Mouse (Mus musculus): Measurements from ENCODE around the gene Car11. TPM values are rescaled to one million over a fixed set of nuclear protein-coding genes. Genes with fewer than 3 reads are reported as not detected.

Car11 gene
- total and polyA plus RNA-seq, 3 experiments, result 0.16 to 3.5 (median 0.78) TPM

GRCm38 (mm10) chr7:45689099-45689498 lies 10.5 kb upstream of the Car11 start:
- DNase-seq (ENCODE audit: low spot score) (no peak), ATAC-seq (ENCODE audit: extremely low read depth, insufficient number of reproducible peaks, low FRiP score, poor library complexity, severe bottlenecking) (no peak)
- H3K36me3 ChIP-seq (replicated peaks), result no peaks in the 10 kb centered on the region
- H3K4me1 ChIP-seq (ENCODE audit: insufficient read depth, low read depth, low read length), result peaks cover 8% of the 10 kb centered on the region
- no peak overlapping the region for H3K4me3 ChIP-seq (ENCODE audit: low read depth, low read length)
- no peak for TF ChIP-seq CTCF (IDR thresholded peaks at IDR 0.05; ENCODE audit: low read depth, low read length)
- no peak for TF ChIP-seq GATA1 (IDR thresholded peaks at IDR 0.05; ENCODE audit: borderline replicate concordance, low read length)
- no peak for TF ChIP-seq TAL1 (conservative IDR thresholded peaks at IDR 0.05; ENCODE audit: low read depth, low read length)
- no peak for TF ChIP-seq POLR2AphosphoS5 (IDR thresholded peaks at IDR 0.05; ENCODE audit: insufficient replicate concordance, low read depth, low read length)
- TF ChIP-seq GATA2 (IDR thresholded peaks at IDR 0.05; ENCODE audit: borderline replicate concordance, low read depth, low read length), result no peak
- 0 out of 2 replicates have a peak, but pooled peaks cover 4% of the 10 kb centered on the region for H3K9me3 ChIP-seq (replicated peaks)
- H3K27me3 ChIP-seq (ENCODE audit: insufficient read depth, low read length), result peaks cover 78% of the 10 kb centered on the region

- H3K9me3 ChIP-seq (replicated peaks), result 0 out of 2 replicates have a peak, but pooled peaks cover 4% of the 10 kb centered on the region
- DNase-seq (ENCODE audit: low spot score), result no peak
- H3K4me1 ChIP-seq (ENCODE audit: insufficient read depth, low read depth, low read length), result peaks cover 8% of the 10 kb centered on the region
- no peak overlapping the region for H3K4me3 ChIP-seq (ENCODE audit: low read depth, low read length)
- H3K36me3 ChIP-seq (replicated peaks), result no peaks in the 10 kb centered on the region
- peaks cover 71% of the 10 kb centered on the region for H3K27me3 ChIP-seq (ENCODE audit: insufficient read depth, low read length)
- ATAC-seq (ENCODE audit: extremely low read depth, insufficient number of reproducible peaks, low FRiP score, poor library complexity, severe bottlenecking), result no peak
- TF ChIP-seq POLR2AphosphoS5 (IDR thresholded peaks at IDR 0.05; ENCODE audit: insufficient replicate concordance, low read depth, low read length), result no peak
- no peak for TF ChIP-seq TAL1 (conservative IDR thresholded peaks at IDR 0.05; ENCODE audit: low read depth, low read length)
- no peak for TF ChIP-seq GATA2 (IDR thresholded peaks at IDR 0.05; ENCODE audit: borderline replicate concordance, low read depth, low read length)
- no peak for TF ChIP-seq GATA1 (IDR thresholded peaks at IDR 0.05; ENCODE audit: borderline replicate concordance, low read length)
- TF ChIP-seq CTCF (IDR thresholded peaks at IDR 0.05; ENCODE audit: low read depth, low read length), result no peak
Observed at GRCm38 (mm10) chr7:45689800-45690199, 9.8 kb upstream of the Car11 start.

- no peaks in the 10 kb centered on the region for H3K36me3 ChIP-seq (replicated peaks)
- H3K4me1 ChIP-seq (ENCODE audit: insufficient read depth, low read depth, low read length), result peaks cover 8% of the 10 kb centered on the region
- H3K27me3 ChIP-seq (ENCODE audit: insufficient read depth, low read length), result peaks cover 47% of the 10 kb centered on the region
- TF ChIP-seq TAL1 (conservative IDR thresholded peaks at IDR 0.05; ENCODE audit: low read depth, low read length) (no peak), GATA1 (IDR thresholded peaks at IDR 0.05; ENCODE audit: borderline replicate concordance, low read length) (no peak), GATA2 (IDR thresholded peaks at IDR 0.05; ENCODE audit: borderline replicate concordance, low read depth, low read length) (no peak), POLR2AphosphoS5 (IDR thresholded peaks at IDR 0.05; ENCODE audit: insufficient replicate concordance, low read depth, low read length) (no peak), CTCF (IDR thresholded peaks at IDR 0.05; ENCODE audit: low read depth, low read length) (no peak)
- DNase-seq (ENCODE audit: low spot score) (no peak), ATAC-seq (ENCODE audit: extremely low read depth, insufficient number of reproducible peaks, low FRiP score, poor library complexity, severe bottlenecking) (no peak)
- H3K9me3 ChIP-seq (replicated peaks), result 0 out of 2 replicates have a peak, but pooled peaks cover 4% of the 10 kb centered on the region
- H3K4me3 ChIP-seq (ENCODE audit: low read depth, low read length), result no peak overlapping the region
Observed at GRCm38 (mm10) chr7:45692364-45692763, 7.3 kb upstream of the Car11 start.

- Histone ChIP-seq H3K27me3 (ENCODE audit: insufficient read depth, low read length) (peaks cover 49% of the 10 kb centered on the region), H3K9me3 (replicated peaks) (0 out of 2 replicates have a peak, but pooled peaks cover 4% of the 10 kb centered on the region), H3K4me1 (ENCODE audit: insufficient read depth, low read depth, low read length) (peaks cover 12% of the 10 kb centered on the region), H3K36me3 (replicated peaks) (no peaks in the 10 kb centered on the region), H3K4me3 (ENCODE audit: low read depth, low read length) (no peak within 1 kb of the TSS)
- no peak for ATAC-seq (ENCODE audit: extremely low read depth, insufficient number of reproducible peaks, low FRiP score, poor library complexity, severe bottlenecking)
- TF ChIP-seq POLR2AphosphoS5 (IDR thresholded peaks at IDR 0.05; ENCODE audit: insufficient replicate concordance, low read depth, low read length) (no peak), CTCF (IDR thresholded peaks at IDR 0.05; ENCODE audit: low read depth, low read length) (no peak), TAL1 (conservative IDR thresholded peaks at IDR 0.05; ENCODE audit: low read depth, low read length) (no peak), GATA2 (IDR thresholded peaks at IDR 0.05; ENCODE audit: borderline replicate concordance, low read depth, low read length) (no peak), GATA1 (IDR thresholded peaks at IDR 0.05; ENCODE audit: borderline replicate concordance, low read length) (no peak)
- DNase-seq (ENCODE audit: low spot score), result no peak
Observed at GRCm38 (mm10) chr7:45693921-45694591, 5.6 kb upstream of the Car11 start, which contains the start of gene Sec1. TSS of gene Sec1 (minus strand) at chr7:45694402.

- no peak overlapping the region for H3K4me3 ChIP-seq (ENCODE audit: low read depth, low read length)
- ATAC-seq (ENCODE audit: extremely low read depth, insufficient number of reproducible peaks, low FRiP score, poor library complexity, severe bottlenecking), result no peak
- peaks cover 49% of the 10 kb centered on the region for H3K27me3 ChIP-seq (ENCODE audit: insufficient read depth, low read length)
- no peak for DNase-seq (ENCODE audit: low spot score)
- 0 out of 2 replicates have a peak, but pooled peaks cover 4% of the 10 kb centered on the region for H3K9me3 ChIP-seq (replicated peaks)
- TF ChIP-seq CTCF (IDR thresholded peaks at IDR 0.05; ENCODE audit: low read depth, low read length), result no peak
- TF ChIP-seq GATA1 (IDR thresholded peaks at IDR 0.05; ENCODE audit: borderline replicate concordance, low read length), result no peak
- no peak for TF ChIP-seq TAL1 (conservative IDR thresholded peaks at IDR 0.05; ENCODE audit: low read depth, low read length)
- TF ChIP-seq GATA2 (IDR thresholded peaks at IDR 0.05; ENCODE audit: borderline replicate concordance, low read depth, low read length), result no peak
- no peak for TF ChIP-seq POLR2AphosphoS5 (IDR thresholded peaks at IDR 0.05; ENCODE audit: insufficient replicate concordance, low read depth, low read length)
- peaks cover 21% of the 10 kb centered on the region for H3K4me1 ChIP-seq (ENCODE audit: insufficient read depth, low read depth, low read length)
- no peaks in the 10 kb centered on the region for H3K36me3 ChIP-seq (replicated peaks)
Observed at GRCm38 (mm10) chr7:45695098-45695497, 4.5 kb upstream of the Car11 start.

GRCm38 (mm10) chr7:45697894-45698293 lies 1.7 kb upstream of the Car11 start:
- no peaks in the 10 kb centered on the region for H3K36me3 ChIP-seq (replicated peaks)
- H3K4me1 ChIP-seq (ENCODE audit: insufficient read depth, low read depth, low read length), result peaks cover 45% of the 10 kb centered on the region
- 0 out of 2 replicates have a peak, but pooled peaks cover 4% of the 10 kb centered on the region for H3K9me3 ChIP-seq (replicated peaks)
- H3K4me3 ChIP-seq (ENCODE audit: low read depth, low read length), result no peak overlapping the region
- no peak for TF ChIP-seq CTCF (IDR thresholded peaks at IDR 0.05; ENCODE audit: low read depth, low read length)
- TF ChIP-seq GATA1 (IDR thresholded peaks at IDR 0.05; ENCODE audit: borderline replicate concordance, low read length), result no peak
- TF ChIP-seq TAL1 (conservative IDR thresholded peaks at IDR 0.05; ENCODE audit: low read depth, low read length), result no peak
- DNase-seq (ENCODE audit: low spot score) (no peak), ATAC-seq (ENCODE audit: extremely low read depth, insufficient number of reproducible peaks, low FRiP score, poor library complexity, severe bottlenecking) (no peak)
- H3K27me3 ChIP-seq (ENCODE audit: insufficient read depth, low read length), result peaks cover 52% of the 10 kb centered on the region
